Mouse (Mus musculus): ENCODE results near the gene Ensa.
"Not testable (repeated sequence)": the region's sequence is repeated elsewhere in the genome, so short reads cannot be mapped to it uniquely, and the experiment has no call there.

The Ensa gene

GRCm38 (mm10) chr3:95662724-95663449 lies 38.1 kb downstream of the Ensa start:
- no peak for DNase-seq (ENCODE audit: low spot score)

GRCm38 (mm10) chr3:95663486-95663885 lies 38.7 kb downstream of the Ensa start:
- no peak for DNase-seq (ENCODE audit: low spot score)

- no peak for DNase-seq (ENCODE audit: low spot score)
These were observed 39.3 kb downstream of the Ensa start for GRCm38 (mm10) chr3:95663969-95664608.

GRCm38 (mm10) chr3:95664940-95665352 lies 40.2 kb downstream of the Ensa start:
- no peak for DNase-seq (ENCODE audit: low spot score)

GRCm38 (mm10) chr3:95666124-95666844 lies 41.5 kb downstream of the Ensa start:
- peak; percentile 69 for DNase-seq (ENCODE audit: low spot score)

GRCm38 (mm10) chr3:95667521-95667920 lies 42.7 kb downstream of the Ensa start:
- DNase-seq (ENCODE audit: low spot score): no peak

- peak; percentile 42 for DNase-seq (ENCODE audit: low spot score)
These were observed 43.2 kb downstream of the Ensa start for GRCm38 (mm10) chr3:95668026-95668425.

- no peak for DNase-seq (ENCODE audit: low spot score)
These were observed 44.0 kb downstream of the Ensa start for GRCm38 (mm10) chr3:95668589-95669308.

GRCm38 (mm10) chr3:95669309-95669665 lies 44.5 kb downstream of the Ensa start:
- no peak for DNase-seq (ENCODE audit: low spot score)

- not testable (repeated sequence) for DNase-seq (ENCODE audit: low spot score)
These were observed 45.6 kb downstream of the Ensa start for GRCm38 (mm10) chr3:95670419-95670818.

- DNase-seq (ENCODE audit: low spot score): no peak
These were observed 46.4 kb downstream of the Ensa start for GRCm38 (mm10) chr3:95671201-95671600.

GRCm38 (mm10) chr3:95672461-95672860 lies 47.7 kb downstream of the Ensa start:
- DNase-seq (ENCODE audit: low spot score): no peak

- no peak for DNase-seq (ENCODE audit: low spot score)
These were observed 48.3 kb downstream of the Ensa start for GRCm38 (mm10) chr3:95672861-95673706.

GRCm38 (mm10) chr3:95673707-95674211 lies 49.0 kb downstream of the Ensa start:
- DNase-seq (ENCODE audit: low spot score): no peak

- DNase-seq (ENCODE audit: low spot score): peak; percentile 65
These were observed 49.4 kb downstream of the Ensa start for GRCm38 (mm10) chr3:95674236-95674635.

GRCm38 (mm10) chr3:95674812-95675211 lies 50.0 kb downstream of the Ensa start:
- DNase-seq (ENCODE audit: low spot score): no peak

- DNase-seq (ENCODE audit: low spot score): peak; percentile 63
These were observed 50.7 kb downstream of the Ensa start for GRCm38 (mm10) chr3:95675301-95676092.

- peak; percentile 74 for DNase-seq (ENCODE audit: low spot score)
These were observed 52.1 kb downstream of the Ensa start for GRCm38 (mm10) chr3:95676745-95677419.

- peak; percentile 43 for DNase-seq (ENCODE audit: low spot score)
These were observed 52.8 kb downstream of the Ensa start for GRCm38 (mm10) chr3:95677420-95678090.

Measured in testis, postnatal 14 days (tissue).